Mouse (Mus musculus) ES-Bruce4 (cell line): ENCODE measurements around the gene Tmc1.

Experiments used
- CTCF ChIP-seq: IDR thresholded peaks from one replicate; pipeline ENCODE4 v1.8.1; 2011; ENCODE audit warnings: low read depth, low read length
- EP300 ChIP-seq: IDR thresholded peaks from 2 replicates; pipeline ENCODE4 v1.6.1; 2011; ENCODE audit warnings: low read depth, low read length; ENCODE audit not compliant: insufficient read depth
- POLR2A ChIP-seq: IDR thresholded peaks from one replicate; pipeline ENCODE4 v1.8.1; 2011; ENCODE audit warnings: low read length; ENCODE audit not compliant: insufficient read depth

DNA sequence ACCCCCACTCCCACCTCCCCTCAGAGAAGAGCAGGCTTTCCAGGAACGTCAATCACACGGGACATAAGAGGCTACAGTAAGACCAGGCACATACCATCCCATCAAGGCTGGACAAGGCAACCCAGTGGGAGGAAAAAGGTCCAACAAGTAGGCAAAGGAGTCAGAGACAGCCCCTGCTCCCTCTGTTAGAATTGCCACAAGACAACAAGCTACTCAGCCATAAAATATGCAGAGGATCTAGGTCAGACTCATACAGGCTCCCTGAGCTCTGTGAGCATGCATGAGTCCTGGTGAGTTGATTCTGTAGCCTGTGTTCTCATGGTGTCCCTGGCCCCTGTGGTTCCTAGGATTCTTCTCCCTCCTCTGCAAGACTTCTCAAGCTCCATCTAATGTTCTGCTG, 178.3 kb downstream of the Tmc1 start:
- TF ChIP-seq POLR2A = no peak
- TF ChIP-seq CTCF = no peak
- TF ChIP-seq EP300 = no peak
